Mouse (Mus musculus): Measurements from ENCODE around the gene Bysl. TPM values are rescaled to one million over a fixed set of nuclear protein-coding genes. Genes with fewer than 3 reads are reported as not detected.

Bysl gene
- polyA plus RNA-seq (2014; fragmentation: Illumina TruSeq; extraction: RNeasy Lipid Tissue Mini Kit (QIAGEN cat#74804); ENCODE audit: low read depth, low replicate concordance) = 2.0 TPM

GRCm38 (mm10) chr17:47610849-47611660 lies at the start of gene Bysl, which contains the start of the genes Med20 and Gm20517:
Gene Bysl (minus strand): TSS chr17:47611492.
Gene Med20 (plus strand): TSS chr17:47611582.
Gene Gm20517 (plus strand): TSS chr17:47611589.

GRCm38 (mm10) chr17:47630678-47631065 lies 19.4 kb upstream of the Bysl start, which contains the start of gene Usp49:
Gene Usp49 (plus strand): TSS chr17:47630690.

Other genes starting within 250 kb of the Bysl start
- gene Mrps10, start 242.6 kb downstream of the Bysl start, polyA plus RNA-seq (2014; fragmentation: Illumina TruSeq; extraction: RNeasy Lipid Tissue Mini Kit (QIAGEN cat#74804); ENCODE audit: low read depth, low replicate concordance) = 99.0 TPM
- 0.47 TPM for gene Guca1b, start 226.1 kb downstream of the Bysl start, polyA plus RNA-seq (2014; fragmentation: Illumina TruSeq; extraction: RNeasy Lipid Tissue Mini Kit (QIAGEN cat#74804); ENCODE audit: low read depth, low replicate concordance)
- gene Guca1a, start 210.9 kb downstream of the Bysl start, polyA plus RNA-seq (2014; fragmentation: Illumina TruSeq; extraction: RNeasy Lipid Tissue Mini Kit (QIAGEN cat#74804); ENCODE audit: low read depth, low replicate concordance) = not detected
- gene AI661453, start 174.9 kb downstream of the Bysl start, polyA plus RNA-seq (2014; fragmentation: Illumina TruSeq; extraction: RNeasy Lipid Tissue Mini Kit (QIAGEN cat#74804); ENCODE audit: low read depth, low replicate concordance) = not detected
- not detected for gene 1700001C19Rik, start 174.1 kb downstream of the Bysl start, polyA plus RNA-seq (2014; fragmentation: Illumina TruSeq; extraction: RNeasy Lipid Tissue Mini Kit (QIAGEN cat#74804); ENCODE audit: low read depth, low replicate concordance)
- 6.2 TPM for gene Taf8, start 109.2 kb downstream of the Bysl start, polyA plus RNA-seq (2014; fragmentation: Illumina TruSeq; extraction: RNeasy Lipid Tissue Mini Kit (QIAGEN cat#74804); ENCODE audit: low read depth, low replicate concordance)
- 27.5 TPM for gene Ccnd3, start 106.4 kb downstream of the Bysl start, polyA plus RNA-seq (2014; fragmentation: Illumina TruSeq; extraction: RNeasy Lipid Tissue Mini Kit (QIAGEN cat#74804); ENCODE audit: low read depth, low replicate concordance)
- gene Med20, start 90 bp upstream of the Bysl start, polyA plus RNA-seq (2014; fragmentation: Illumina TruSeq; extraction: RNeasy Lipid Tissue Mini Kit (QIAGEN cat#74804); ENCODE audit: low read depth, low replicate concordance) = 16.0 TPM
- 0.52 TPM for gene Gm20517, start 97 bp upstream of the Bysl start, polyA plus RNA-seq (2014; fragmentation: Illumina TruSeq; extraction: RNeasy Lipid Tissue Mini Kit (QIAGEN cat#74804); ENCODE audit: low read depth, low replicate concordance)
- gene Usp49, start 19.2 kb upstream of the Bysl start, polyA plus RNA-seq (2014; fragmentation: Illumina TruSeq; extraction: RNeasy Lipid Tissue Mini Kit (QIAGEN cat#74804); ENCODE audit: low read depth, low replicate concordance) = 2.7 TPM
- gene Tomm6, start 76.9 kb upstream of the Bysl start, polyA plus RNA-seq (2014; fragmentation: Illumina TruSeq; extraction: RNeasy Lipid Tissue Mini Kit (QIAGEN cat#74804); ENCODE audit: low read depth, low replicate concordance) = 27.5 TPM
- gene Frs3, start 77.5 kb upstream of the Bysl start, polyA plus RNA-seq (2014; fragmentation: Illumina TruSeq; extraction: RNeasy Lipid Tissue Mini Kit (QIAGEN cat#74804); ENCODE audit: low read depth, low replicate concordance) = 0.47 TPM
- not detected for gene Gm21981, start 83.0 kb upstream of the Bysl start, polyA plus RNA-seq (2014; fragmentation: Illumina TruSeq; extraction: RNeasy Lipid Tissue Mini Kit (QIAGEN cat#74804); ENCODE audit: low read depth, low replicate concordance)
- not detected for gene Prickle4, start 83.2 kb upstream of the Bysl start, polyA plus RNA-seq (2014; fragmentation: Illumina TruSeq; extraction: RNeasy Lipid Tissue Mini Kit (QIAGEN cat#74804); ENCODE audit: low read depth, low replicate concordance)
- gene Pgc, start 115.3 kb upstream of the Bysl start, polyA plus RNA-seq (2014; fragmentation: Illumina TruSeq; extraction: RNeasy Lipid Tissue Mini Kit (QIAGEN cat#74804); ENCODE audit: low read depth, low replicate concordance) = not detected
- gene Tfeb, start 125.5 kb upstream of the Bysl start, polyA plus RNA-seq (2014; fragmentation: Illumina TruSeq; extraction: RNeasy Lipid Tissue Mini Kit (QIAGEN cat#74804); ENCODE audit: low read depth, low replicate concordance) = not detected
- not detected for gene Mdfi, start 223.2 kb upstream of the Bysl start, polyA plus RNA-seq (2014; fragmentation: Illumina TruSeq; extraction: RNeasy Lipid Tissue Mini Kit (QIAGEN cat#74804); ENCODE audit: low read depth, low replicate concordance)

All from adrenal gland, adult 10 weeks (tissue).